Mouse (Mus musculus): ENCODE measurements at regions not wholly inside any gene's neighbourhood (a gene's known extent, or its start where the extent isn't known, plus 50 kb on each side); places are given as distances from the start of the nearest gene placed in this dataset.

- no peak for DNase-seq
Observed at GRCm38 (mm10) chr9:122629171-122629904, 117.8 kb upstream of the Topaz1 start.

- DNase-seq = no peak
Observed at GRCm38 (mm10) chr9:122631793-122632192, 115.4 kb upstream of the Topaz1 start.

- no peak for DNase-seq
Observed at GRCm38 (mm10) chr9:122633484-122633883, 113.7 kb upstream of the Topaz1 start.

- no peak for DNase-seq
Observed at GRCm38 (mm10) chr9:122635138-122635964, 111.8 kb upstream of the Topaz1 start.

- no peak for DNase-seq
Observed at GRCm38 (mm10) chr9:122637591-122637990, 109.6 kb upstream of the Topaz1 start.

GRCm38 (mm10) chr9:122639239-122639638, 107.9 kb upstream of the Topaz1 start:
- DNase-seq = no peak

- DNase-seq = no peak
Observed at GRCm38 (mm10) chr9:122642913-122643312, 104.2 kb upstream of the Topaz1 start.

- DNase-seq = no peak
Observed at GRCm38 (mm10) chr9:122645569-122645968, 101.6 kb upstream of the Topaz1 start.

- no peak for DNase-seq
Observed at GRCm38 (mm10) chr9:122650862-122651261, 96.3 kb upstream of the Topaz1 start.

- peak; percentile 15 for DNase-seq
Observed at GRCm38 (mm10) chr9:122655583-122655982, 91.6 kb upstream of the Topaz1 start.

- no peak for DNase-seq
Observed at GRCm38 (mm10) chr9:122660050-122660449, 87.1 kb upstream of the Topaz1 start.

- no peak for DNase-seq
Observed at GRCm38 (mm10) chr9:122666978-122667645, 80.0 kb upstream of the Topaz1 start.

GRCm38 (mm10) chr9:122667646-122667981, 79.5 kb upstream of the Topaz1 start:
- no peak for DNase-seq

- DNase-seq = no peak
Observed at GRCm38 (mm10) chr9:122673777-122674176, 73.4 kb upstream of the Topaz1 start.

GRCm38 (mm10) chr9:122678001-122678696, 69.0 kb upstream of the Topaz1 start:
- no peak for DNase-seq

GRCm38 (mm10) chr9:122687170-122687569, 60.0 kb upstream of the Topaz1 start:
- no peak for DNase-seq

- DNase-seq = no peak
Observed at GRCm38 (mm10) chr9:122691879-122692278, 55.3 kb upstream of the Topaz1 start.

- no peak for DNase-seq
Observed at GRCm38 (mm10) chr9:122695724-122696123, 51.4 kb upstream of the Topaz1 start.
